Mouse (Mus musculus): Measurements from ENCODE around the gene Rragb. TPM values are rescaled to one million over a fixed set of nuclear protein-coding genes. Genes with fewer than 3 reads are reported as not detected.
"Not testable (repeated sequence)": the region's sequence is repeated elsewhere in the genome, so short reads cannot be mapped to it uniquely, and the experiment has no call there.

Rragb gene
- total RNA-seq (2021): 10 to 100 TPM; 82.2 to 94.0 TPM

DNA sequence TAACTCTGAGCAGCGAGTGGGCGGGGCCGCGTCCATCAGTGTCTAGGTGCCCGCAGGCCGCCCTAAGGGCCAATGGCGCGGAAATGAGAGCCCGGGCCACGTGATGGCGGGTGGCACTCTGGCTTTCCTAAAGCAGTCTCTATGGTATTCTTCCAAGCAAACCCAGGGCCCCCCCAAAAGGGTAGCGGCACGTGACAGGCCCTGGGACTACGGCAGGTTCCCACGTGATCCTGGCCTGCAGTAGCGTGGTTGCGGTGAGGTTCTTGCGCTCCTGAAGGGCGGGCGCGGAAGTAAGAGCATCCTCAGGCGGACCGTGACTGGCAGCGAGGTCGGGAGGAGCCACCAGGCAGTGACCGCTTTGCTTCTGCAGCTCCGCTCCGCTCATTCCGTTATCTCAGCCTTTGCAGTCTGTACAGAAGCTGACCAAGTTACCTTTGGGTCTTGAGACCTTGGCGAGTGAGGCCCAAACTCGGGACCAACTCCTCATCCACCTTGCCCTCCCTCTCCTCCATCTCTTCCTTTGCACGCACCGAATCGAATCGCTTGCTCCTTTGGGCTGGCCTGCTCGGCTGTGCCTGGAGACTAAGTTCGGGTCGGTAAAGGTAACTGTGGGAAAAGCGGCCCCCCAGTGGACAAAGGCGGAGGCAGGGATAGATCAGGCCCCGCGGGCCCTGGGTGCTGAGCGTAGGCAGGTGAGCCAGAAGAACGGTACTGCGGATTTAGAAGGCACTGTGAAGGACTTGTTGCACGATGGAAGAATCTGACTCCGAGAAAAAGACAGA, at the start of gene Rragb:
Rragb (plus strand) TSS at position 248 of the 782 bp plus-strand sequence.
- intact Hi-C loops (cut with DNase I): loop anchor here (2.0 to 10.0 kb wide), 2 partner anchors 133 to 215 kb away; partner anchors contain the start of gene Usp51

DNA sequence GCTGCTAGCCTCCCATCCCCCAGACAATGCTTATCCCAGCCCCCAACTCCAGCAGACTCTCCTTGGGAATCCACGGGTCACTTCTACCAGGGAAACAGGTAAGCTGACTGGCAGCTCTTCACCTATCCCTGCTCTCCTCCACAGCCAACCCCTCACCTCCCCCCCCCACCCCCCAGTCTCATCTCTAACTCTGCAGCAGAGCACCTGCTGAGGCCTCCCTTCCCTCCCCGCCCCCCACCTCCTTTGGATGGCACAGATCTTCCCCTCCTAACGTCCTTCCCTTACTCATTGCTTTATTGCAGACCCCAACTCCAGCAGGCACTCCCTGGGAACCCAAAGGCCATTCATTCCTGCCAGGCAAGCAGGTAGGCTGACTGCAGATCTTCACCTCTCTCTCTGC, 21.3 kb upstream of the Rragb start, which contains the start of gene Foxr2:
Foxr2 (plus strand) TSS at position 301 of the 400 bp plus-strand sequence.
- DNase-seq (ENCODE audit: extremely low spot score in 1 of 2, low spot score in 2 of 2): no peak
- intact Hi-C loops (cut with DNase I): no loop called here

More for the DNA sequence above, at the start of gene Rragb:
- DNase-seq (ENCODE audit: extremely low spot score in 1 of 2, low spot score in 2 of 2): peak; percentile 80 to 82

- intact Hi-C loops (cut with DNase I): no loop called here
- DNase-seq (ENCODE audit: extremely low spot score in 1 of 2, low spot score in 2 of 2): no peak
Observed at GRCm38 (mm10) chrX:153119013-153119412, 20.8 kb upstream of the Rragb start.

GRCm38 (mm10) chrX:153142656-153143055, 2.9 kb downstream of the Rragb start:
- DNase-seq (ENCODE audit: extremely low spot score in 1 of 2, low spot score in 2 of 2): no peak
- intact Hi-C loops (cut with DNase I): loop anchor here (10.0 kb wide), 1 partner anchor 218 kb away; no protein-coding TSS in a partner anchor

DNA sequence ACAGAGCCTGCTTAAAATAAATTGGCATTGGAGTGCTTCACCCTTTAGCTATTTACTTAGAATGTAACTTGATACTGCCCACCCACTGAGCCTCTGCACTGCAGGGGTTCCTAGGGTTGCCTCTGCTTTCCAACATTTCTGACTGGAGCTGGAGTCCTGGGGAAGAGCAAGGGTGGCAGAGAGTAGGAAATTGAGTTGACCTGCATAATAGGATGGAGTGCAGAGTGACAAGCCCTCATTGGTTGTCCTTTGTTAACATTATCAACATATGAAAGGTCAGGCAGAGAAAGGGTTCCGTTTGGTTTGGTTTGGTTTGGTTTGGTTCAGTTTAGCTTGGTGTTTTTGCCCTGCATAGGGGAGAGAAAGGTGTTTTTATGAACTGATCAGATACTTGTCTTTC, 12.0 kb downstream of the Rragb start:
- no peak for DNase-seq (ENCODE audit: extremely low spot score in 1 of 2, low spot score in 2 of 2)
- intact Hi-C loops (cut with DNase I): no loop called here

- intact Hi-C loops (cut with DNase I): no loop called here
- peak in 1 of 2 experiments; percentile 17 for DNase-seq (ENCODE audit: extremely low spot score in 1 of 2, low spot score in 2 of 2)
Observed at GRCm38 (mm10) chrX:153155322-153155721, 15.5 kb downstream of the Rragb start.

GRCm38 (mm10) chrX:153174786-153175185, 35.0 kb downstream of the Rragb start:
- peak in 1 of 2 experiments; percentile 15 for DNase-seq (ENCODE audit: extremely low spot score in 1 of 2, low spot score in 2 of 2)
- intact Hi-C loops (cut with DNase I): loop anchor here (10.0 kb wide), 1 partner anchor 190 kb away; no protein-coding TSS in a partner anchor

- intact Hi-C loops (cut with DNase I): no loop called here
- no peak for DNase-seq (ENCODE audit: extremely low spot score in 1 of 2, low spot score in 2 of 2)
Observed at GRCm38 (mm10) chrX:153182221-153182620, 42.4 kb downstream of the Rragb start.

DNA sequence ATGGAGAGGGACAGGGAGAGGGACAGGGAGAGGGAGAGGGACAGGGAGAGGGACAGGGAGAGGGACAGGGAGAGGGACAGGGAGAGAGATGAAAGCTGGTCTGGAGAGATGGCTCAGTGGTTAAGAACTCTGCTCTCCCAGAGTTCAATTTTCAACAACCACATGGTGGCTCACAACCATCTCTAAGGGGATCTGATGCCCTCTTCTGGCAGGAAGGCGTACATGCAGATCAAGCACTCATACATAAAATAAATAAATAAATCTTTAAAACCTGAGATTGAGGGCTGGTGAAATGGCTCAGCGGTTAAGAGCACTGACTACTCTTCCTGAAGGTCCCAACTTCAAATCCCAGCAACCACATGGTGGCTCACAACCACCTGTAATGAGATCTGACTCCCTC, 59.4 kb downstream of the Rragb start:
- intact Hi-C loops (cut with DNase I); DNase-seq (ENCODE audit: extremely low spot score in 1 of 2, low spot score in 2 of 2): not testable (repeated sequence)

GRCm38 (mm10) chrX:153211101-153211500, 71.3 kb downstream of the Rragb start:
- DNase-seq (ENCODE audit: extremely low spot score in 1 of 2, low spot score in 2 of 2): no peak
- intact Hi-C loops (cut with DNase I): no loop called here

Other genes with a start within 250 kb of the Rragb start
- gene Usp51, start 133.5 kb upstream of the Rragb start, total RNA-seq (2021): 1 to 10 TPM; 2.4 to 2.7 TPM
- gene Mageh1, start 102.4 kb upstream of the Rragb start, total RNA-seq (2021): 10 to 100 TPM; 47.7 to 48.6 TPM
- under 1 TPM; 0.39 to 0.59 TPM for gene Foxr2, start 21.2 kb upstream of the Rragb start, total RNA-seq (2021)
- 10 to 100 TPM; 14.6 to 17.3 TPM for gene Klf8, start 97.5 kb downstream of the Rragb start, total RNA-seq (2021)

All from left cerebral cortex, postnatal 10 days (tissue).